Comparison of ENCODE assay signal across 29 mouse cellular contexts in genomic region chrX:71797766-71798165, GRCm38 (mm10). TPM values are rescaled to one million over a fixed set of nuclear protein-coding genes. Genes with fewer than 3 reads are reported as not detected.
DNase-seq lines count a peak whose midpoint lies in the region; ATAC-seq lines count a peak whose summit lies in the region.
"Had no signal": no experiment of that assay in that cellular context is flagged by ENCODE, and none has a peak within 500 bp of the region (broad histone marks: within the 10 kb centered on the region; RNA-seq: fewer than 3 reads in every experiment).

No protein-coding gene starts in this region.

- WGBS in hindbrain, embryonic 11.5 days, result 43% methylated on average over 7 of the region's 7 CpGs
- WGBS in hindbrain, embryonic 16.5 days, result 31% methylated on average over 7 of the region's 7 CpGs
- 37% methylated on average over 7 of the region's 7 CpGs for WGBS in midbrain, embryonic 13.5 days
- 35% methylated on average over 7 of the region's 7 CpGs for WGBS in midbrain, embryonic 16.5 days
- 20% methylated on average over 7 of the region's 7 CpGs for WGBS in forebrain, embryonic 16.5 days

- no peak overlapping the region for H3K4me2 ChIP-seq in hindbrain, embryonic 11.5 days (replicated peaks; ENCODE audit: low read depth, low read length)
- no peak overlapping the region for H3K4me2 ChIP-seq in hindbrain, embryonic 16.5 days (ENCODE audit: low read length)
- H3K4me2 ChIP-seq in midbrain, embryonic 13.5 days (replicated peaks), result no peak overlapping the region
- H3K4me2 ChIP-seq in midbrain, embryonic 16.5 days (ENCODE audit: low read length), result no peak overlapping the region
- H3K4me2 ChIP-seq in forebrain, embryonic 16.5 days (ENCODE audit: low read length), result no peak overlapping the region
- H3K4me2 ChIP-seq: embryonic facial prominence, embryonic 12.5 days; heart, embryonic 13.5 days; kidney, embryonic 15.5 days; neural tube, embryonic 12.5 days had no signal

- no peaks in the 10 kb centered on the region for H3K9me3 ChIP-seq in hindbrain, embryonic 11.5 days (ENCODE audit: control insufficient read depth, low read length)
- H3K9me3 ChIP-seq in hindbrain, embryonic 16.5 days (ENCODE audit: control insufficient read depth, low read length), result no peaks in the 10 kb centered on the region
- H3K9me3 ChIP-seq in midbrain, embryonic 13.5 days, result no peaks in the 10 kb centered on the region
- no peaks in the 10 kb centered on the region for H3K9me3 ChIP-seq in midbrain, embryonic 16.5 days (replicated peaks; ENCODE audit: control insufficient read depth, low read length, poor library complexity, severe bottlenecking)
- no peaks in the 10 kb centered on the region for H3K9me3 ChIP-seq in forebrain, embryonic 16.5 days (ENCODE audit: control insufficient read depth, low read length)
- H3K9me3 ChIP-seq: embryonic facial prominence, embryonic 12.5 days; G1E; heart, embryonic 13.5 days; kidney, embryonic 15.5 days; neural tube, embryonic 12.5 days had no signal

- no peak for DNase-seq in hindbrain, embryonic 11.5 days (ENCODE audit: low spot score)
- no peak for DNase-seq in cerebellum, adult 8-10 months
- no peak for DNase-seq in right cerebral cortex, postnatal 14 days
- DNase-seq: adrenal gland, postnatal 10 days; cerebellum, adult 11 months; cerebellum, adult 9-11 months; embryo, embryonic 11 days; gastrocnemius, postnatal 10 days; heart, postnatal 10 days; kidney, adult 11 months; kidney, postnatal 25 days; liver; lung, adult 2 months; lung, postnatal 14 days; spleen, adult 18-20 months; thymus, adult 18-20 months; thymus, postnatal 25 days had no signal

- H3K27ac ChIP-seq in hindbrain, embryonic 11.5 days (ENCODE audit: low read depth, low read length), result no peak overlapping the region
- no peak overlapping the region for H3K27ac ChIP-seq in hindbrain, embryonic 16.5 days (ENCODE audit: low read depth, low read length)
- no peak overlapping the region for H3K27ac ChIP-seq in midbrain, embryonic 13.5 days
- no peak overlapping the region for H3K27ac ChIP-seq in midbrain, embryonic 16.5 days (ENCODE audit: low read length)
- H3K27ac ChIP-seq in forebrain, embryonic 16.5 days (ENCODE audit: low read length), result no peak overlapping the region
- H3K27ac ChIP-seq: embryonic facial prominence, embryonic 12.5 days; heart, embryonic 13.5 days; kidney, embryonic 15.5 days; liver, embryonic 14.5 days; neural tube, embryonic 12.5 days had no signal

- no peaks in the 10 kb centered on the region for H3K4me1 ChIP-seq in hindbrain, embryonic 11.5 days (replicated peaks; ENCODE audit: control insufficient read depth, insufficient read depth, low read length)
- H3K4me1 ChIP-seq in hindbrain, embryonic 16.5 days (ENCODE audit: control insufficient read depth, insufficient read depth, low read depth, low read length), result no peaks in the 10 kb centered on the region
- peaks cover 3% of the 10 kb centered on the region; the same call in 1 of the 2 replicates for H3K4me1 ChIP-seq in midbrain, embryonic 13.5 days (replicated peaks)
- no peaks in the 10 kb centered on the region for H3K4me1 ChIP-seq in midbrain, embryonic 16.5 days (ENCODE audit: control insufficient read depth, insufficient read depth, low read length)
- no peaks in the 10 kb centered on the region for H3K4me1 ChIP-seq in forebrain, embryonic 16.5 days (replicated peaks; ENCODE audit: control insufficient read depth, insufficient read depth, low read length)
- H3K4me1 ChIP-seq: embryonic facial prominence, embryonic 12.5 days; heart, embryonic 13.5 days; kidney, embryonic 15.5 days; neural tube, embryonic 12.5 days had no signal

- H3K36me3 ChIP-seq in hindbrain, embryonic 11.5 days (ENCODE audit: control insufficient read depth, insufficient read depth, low read length), result no peaks in the 10 kb centered on the region
- H3K36me3 ChIP-seq in hindbrain, embryonic 16.5 days (ENCODE audit: control insufficient read depth, insufficient read depth, low read length), result no peaks in the 10 kb centered on the region
- no peaks in the 10 kb centered on the region for H3K36me3 ChIP-seq in midbrain, embryonic 13.5 days
- no peaks in the 10 kb centered on the region for H3K36me3 ChIP-seq in midbrain, embryonic 16.5 days (ENCODE audit: control insufficient read depth, insufficient read depth, low read length)
- no peaks in the 10 kb centered on the region for H3K36me3 ChIP-seq in forebrain, embryonic 16.5 days (ENCODE audit: control insufficient read depth, insufficient read depth)
- H3K36me3 ChIP-seq: embryonic facial prominence, embryonic 12.5 days; G1E; heart, embryonic 13.5 days; kidney, embryonic 15.5 days; neural tube, embryonic 12.5 days had no signal

- H3K27me3 ChIP-seq in hindbrain, embryonic 11.5 days (ENCODE audit: control insufficient read depth, insufficient read depth, low read length), result no peaks in the 10 kb centered on the region
- no peaks in the 10 kb centered on the region for H3K27me3 ChIP-seq in hindbrain, embryonic 16.5 days (replicated peaks; ENCODE audit: control insufficient read depth, insufficient read depth, low read length)
- H3K27me3 ChIP-seq in midbrain, embryonic 13.5 days, result no peaks in the 10 kb centered on the region
- H3K27me3 ChIP-seq in midbrain, embryonic 16.5 days (ENCODE audit: control insufficient read depth, insufficient read depth, low read depth, low read length), result no peaks in the 10 kb centered on the region
- H3K27me3 ChIP-seq in forebrain, embryonic 16.5 days (replicated peaks; ENCODE audit: control insufficient read depth, insufficient read depth, low read length), result no peaks in the 10 kb centered on the region
- H3K27me3 ChIP-seq: embryonic facial prominence, embryonic 12.5 days; neural tube, embryonic 12.5 days had no signal

- no peak overlapping the region for H3K4me3 ChIP-seq in hindbrain, embryonic 11.5 days (ENCODE audit: low read depth, low read length)
- H3K4me3 ChIP-seq in hindbrain, embryonic 16.5 days (ENCODE audit: low read length), result no peak overlapping the region
- no peak overlapping the region for H3K4me3 ChIP-seq in midbrain, embryonic 13.5 days (replicated peaks)
- H3K4me3 ChIP-seq in midbrain, embryonic 16.5 days (ENCODE audit: low read depth, low read length), result no peak overlapping the region
- no peak overlapping the region for H3K4me3 ChIP-seq in forebrain, embryonic 16.5 days (replicated peaks; ENCODE audit: low read length)
- H3K4me3 ChIP-seq: embryonic facial prominence, embryonic 12.5 days; heart, embryonic 13.5 days; kidney, embryonic 15.5 days; myocyte; neural tube, embryonic 12.5 days had no signal

- no peak overlapping the region for H3K9ac ChIP-seq in hindbrain, embryonic 11.5 days (ENCODE audit: low read depth, low read length)
- H3K9ac ChIP-seq in hindbrain, embryonic 16.5 days (ENCODE audit: low read depth, low read length), result no peak overlapping the region
- H3K9ac ChIP-seq in midbrain, embryonic 13.5 days (replicated peaks), result no peak overlapping the region
- H3K9ac ChIP-seq in midbrain, embryonic 16.5 days (ENCODE audit: low read depth, low read length), result no peak overlapping the region
- no peak overlapping the region for H3K9ac ChIP-seq in forebrain, embryonic 16.5 days (replicated peaks; ENCODE audit: low read depth, low read length)
- H3K9ac ChIP-seq: embryonic facial prominence, embryonic 12.5 days; heart, embryonic 13.5 days; kidney, embryonic 15.5 days; liver, embryonic 14.5 days; neural tube, embryonic 12.5 days had no signal

- ATAC-seq in hindbrain, embryonic 11.5 days (ENCODE audit: low FRiP score), result 0 out of 2 replicates have a peak, but pooled peaks have one; percentile 38
- no peak for ATAC-seq in hindbrain, embryonic 16.5 days
- 0 out of 2 replicates have a peak, but pooled peaks have one; percentile 55 for ATAC-seq in midbrain, embryonic 13.5 days
- ATAC-seq in midbrain, embryonic 16.5 days, result no peak
- peak; percentile 91 for ATAC-seq in forebrain, embryonic 16.5 days
- ATAC-seq: inflammation-experienced regulatory T-cells, adult 6 months had no signal

RNA-seq across cellular contexts. Expression of gene Vma21, which starts 18.0 kb away (rescaled TPM):
- polyA plus RNA-seq in hindbrain, embryonic 11.5 days (2014; fragmentation: Nextera tagmentation; extraction: Ambion mirVana), result 38.4 and 41.9 TPM in 2 replicates
- 52.7 and 52.9 TPM in 2 replicates for polyA plus RNA-seq in hindbrain, embryonic 16.5 days (2015; fragmentation: Nextera tagmentation; extraction: Ambion mirVana)
- 54.5 and 60.6 TPM in 2 replicates for polyA plus RNA-seq in midbrain, embryonic 13.5 days (2015; fragmentation: Nextera tagmentation; extraction: Ambion mirVana)
- polyA plus RNA-seq in midbrain, embryonic 16.5 days (2015; fragmentation: Nextera tagmentation; extraction: Ambion mirVana), result 57.6 and 60.2 TPM in 2 replicates
- 51.2 and 54.8 TPM in 2 replicates for polyA plus RNA-seq in forebrain, embryonic 16.5 days (2015; fragmentation: Nextera tagmentation; extraction: Ambion mirVana)

Comparison
In these comparisons a context has a peak if more than half of its experiments do, and no peak if none do; other contexts are left out.
1. ATAC-seq: peak in hindbrain, embryonic 11.5 days (single experiment), midbrain, embryonic 13.5 days (single experiment) and forebrain, embryonic 16.5 days (single experiment); none in hindbrain, embryonic 16.5 days (single experiment) and midbrain, embryonic 16.5 days (single experiment).